Mouse (Mus musculus) liver, postnatal 0 days (tissue): Measurements from ENCODE around the gene Gm21992. TPM values are rescaled to one million over a fixed set of nuclear protein-coding genes. Genes with fewer than 3 reads are reported as not detected.
"Not testable (repeated sequence)": the region's sequence is repeated elsewhere in the genome, so short reads cannot be mapped to it uniquely, and the experiment has no call there.

ENCODE experiments used
- ATAC-seq: fragments of 200-750 bp; cut with Nextera tagmentation; 2 replicates; pipeline ENCODE4 v1.8.0; 2017; ENCODE audit warnings: mild to moderate bottlenecking, moderate library complexity
- DNase-seq: peaks from one replicate; pipeline ENCODE4 v3.0.0-alpha.2; 2016
- H3K27ac ChIP-seq: fragments of 300-500 bp; sonication (generic); 2 replicates; pipeline ENCODE4 v1.5.1; 2014; ENCODE audit warnings: antibody characterized with exemption, moderate library complexity, mild to moderate bottlenecking, low read depth
- H3K27me3 ChIP-seq: fragments of 300-500 bp; sonication (generic); 2 replicates; pipeline ENCODE4 v1.6.1; 2014; ENCODE audit warnings: low read length, control low read depth, mixed read lengths; ENCODE audit not compliant: insufficient read depth
- H3K36me3 ChIP-seq: fragments of 300-500 bp; sonication (generic); replicated peaks from 2 replicates; pipeline ENCODE4 v1.6.1; 2014; ENCODE audit warnings: mild to moderate bottlenecking, control low read depth, low read length, moderate library complexity, mixed read lengths; ENCODE audit not compliant: insufficient read depth
- H3K4me1 ChIP-seq: fragments of 300-500 bp; sonication (generic); 2 replicates; pipeline ENCODE4 v1.6.1; 2014; ENCODE audit warnings: antibody characterized with exemption, mild to moderate bottlenecking, control low read depth; ENCODE audit not compliant: insufficient read depth
- H3K4me2 ChIP-seq: fragments of 300-500 bp; sonication (generic); 2 replicates; pipeline ENCODE4 v1.6.1; 2014; ENCODE audit warnings: low read depth, mild to moderate bottlenecking, low read length, moderate library complexity, mixed read lengths
- H3K4me3 ChIP-seq: fragments of 300-500 bp; sonication (generic); 2 replicates; pipeline ENCODE4 v1.5.1; 2014; ENCODE audit warnings: low read depth, low read length
- H3K9ac ChIP-seq: fragments of 300-500 bp; sonication (generic); replicated peaks from 2 replicates; pipeline ENCODE4 v1.6.1; 2014; ENCODE audit warnings: mild to moderate bottlenecking, moderate library complexity
- H3K9me3 ChIP-seq: fragments of 300-500 bp; sonication (generic); 2 replicates; pipeline ENCODE4 v1.6.1; 2016; ENCODE audit warnings: mild to moderate bottlenecking, control low read depth, low read length, mixed read lengths
- CTCF ChIP-seq: sonication (generic); IDR thresholded peaks from 2 replicates; pipeline ENCODE4 v1.5.1; 2016; ENCODE audit warnings: antibody characterized with exemption, low read depth
- EP300 ChIP-seq: IDR thresholded peaks from 2 replicates; pipeline ENCODE4 v1.6.1; 2016; ENCODE audit warnings: antibody characterized with exemption, low read depth, mild to moderate bottlenecking
- WGBS: fragments of 180-500 bp; shearing (Covaris S2); extraction: QIAGEN DNeasy Blood & Tissue Kit; methylation state at CpG from one replicate; pipeline ENCODE4 v1.1.7; 2014; ENCODE audit not compliant: insufficient replicate concordance; 5-methylcytosine and 5-hydroxymethylcytosine counted together
- polyA plus RNA-seq: library from polyadenylated mRNA; unstranded; fragments of >200 nt; fragmentation: Nextera tagmentation; extraction: Ambion mirVana; gene quantifications from 2 replicates; pipeline ENCODE4 v1.2.1, GENCODE M21; 2015

Gene Gm21992
- polyA plus RNA-seq, 1 experiment from 2014 or later, result 13.1 TPM

- Histone ChIP-seq H3K9ac (no peak overlapping the region), H3K4me3 (no peak overlapping the region), H3K4me2 (no peak overlapping the region), H3K27ac (no peak overlapping the region), H3K9me3 (no peaks in the 10 kb centered on the region), H3K27me3 (no peaks in the 10 kb centered on the region), H3K36me3 (peaks cover 25% of the 10 kb centered on the region), H3K4me1 (no peaks in the 10 kb centered on the region)
- WGBS, result 71% methylated on average over 16 of the region's 16 CpGs
- ATAC-seq, result peak; percentile 50; the same call in 1 of the 2 replicates
- DNase-seq, result no peak
- TF ChIP-seq CTCF (no peak), EP300 (no peak)
These were observed 17.2 kb upstream of the Gm21992 start for GRCm38 (mm10) chr19:4828444-4829114.

GRCm38 (mm10) chr19:4820678-4821303 is 9.4 kb upstream of the Gm21992 start:
- Histone ChIP-seq H3K27ac (peak overlapping the region; percentile 61), H3K36me3 (peaks cover 6% of the 10 kb centered on the region), H3K4me3 (no peak overlapping the region), H3K4me2 (peak overlapping the region; percentile 9; the same call in 1 of the 2 replicates), H3K9ac (no peak overlapping the region), H3K9me3 (0 out of 2 replicates have a peak, but pooled peaks cover under 1% of the 10 kb centered on the region), H3K4me1 (peaks cover 3% of the 10 kb centered on the region; the same call in 1 of the 2 replicates), H3K27me3 (no peaks in the 10 kb centered on the region)
- ATAC-seq, result peak; percentile 76
- WGBS, result 68% methylated on average over 5 of the region's 5 CpGs
- DNase-seq, result peak; percentile 69
- TF ChIP-seq EP300 (no peak), CTCF (peak; percentile 40)

DNA sequence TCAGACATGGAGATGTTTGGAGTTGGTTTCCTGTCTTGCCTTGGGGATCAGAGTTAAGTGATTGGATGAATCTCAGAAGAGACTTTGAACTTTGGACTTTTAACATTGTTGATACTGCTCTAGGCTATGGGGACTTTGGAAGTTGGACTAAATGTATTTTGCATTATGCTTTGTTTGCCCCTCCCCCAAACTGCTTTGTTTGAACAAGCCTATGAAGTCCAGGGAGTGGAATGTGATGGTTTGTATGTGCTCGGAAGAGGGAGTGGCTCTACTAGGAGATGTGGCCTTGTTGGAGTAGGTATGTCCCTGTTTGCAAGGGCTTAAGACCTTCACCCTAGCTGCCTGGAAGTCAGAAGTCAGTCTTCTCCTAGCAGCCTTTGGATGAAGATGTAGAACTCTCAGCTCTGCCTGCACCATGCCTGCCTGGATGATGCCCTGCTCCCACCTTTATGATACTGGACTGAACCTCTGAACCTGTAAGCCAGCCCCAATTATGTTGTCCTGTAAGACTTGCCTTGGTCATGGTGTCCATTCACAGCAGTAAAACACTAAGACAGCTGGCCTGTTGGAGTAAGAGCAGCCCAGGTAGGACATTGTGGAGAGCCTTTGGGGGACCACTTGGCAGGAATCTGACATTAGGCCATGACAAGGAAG is 5.9 kb upstream of the Gm21992 start:
- peak; percentile 87 for ATAC-seq
- Histone ChIP-seq H3K27me3 (no peaks in the 10 kb centered on the region), H3K27ac (peak overlapping the region; percentile 59; the same call in 1 of the 2 replicates), H3K4me3 (no peak overlapping the region), H3K9ac (no peak overlapping the region), H3K4me2 (no peak overlapping the region), H3K9me3 (0 out of 2 replicates have a peak, but pooled peaks cover 4% of the 10 kb centered on the region), H3K36me3 (no peaks in the 10 kb centered on the region), H3K4me1 (peaks cover 3% of the 10 kb centered on the region)
- DNase-seq, result no peak
- TF ChIP-seq CTCF, result no peak
- TF ChIP-seq EP300, result no peak
- 44% methylated on average over 1 of the region's 1 CpGs for WGBS

DNA sequence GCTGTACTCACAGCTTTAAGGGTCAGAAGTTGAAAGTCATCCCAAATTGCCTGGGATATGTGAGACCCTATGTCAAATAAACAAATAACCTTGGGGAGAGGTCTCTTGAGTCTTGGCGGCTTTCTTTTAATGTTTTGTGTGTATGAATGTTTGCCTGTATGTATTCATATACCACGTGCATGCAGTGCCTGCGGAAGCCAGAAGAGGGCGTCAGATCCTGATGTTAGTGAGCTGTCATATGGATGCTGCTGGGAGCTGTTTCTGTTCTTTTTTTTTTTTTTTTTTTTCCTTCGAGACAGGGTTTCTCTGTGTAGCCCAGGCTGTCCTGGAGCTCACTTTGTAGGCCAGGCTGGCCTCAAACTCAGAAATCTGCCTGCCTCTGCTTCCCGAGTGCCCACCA is 1.6 kb upstream of the Gm21992 start:
- peaks cover 1% of the 10 kb centered on the region; the same call in 1 of the 2 replicates for H3K36me3 ChIP-seq
- no peak overlapping the region for H3K4me2 ChIP-seq
- no peak for ATAC-seq
- no peaks in the 10 kb centered on the region for H3K27me3 ChIP-seq
- H3K4me3 ChIP-seq, result no peak overlapping the region
- H3K27ac ChIP-seq, result no peak overlapping the region
- H3K4me1 ChIP-seq, result peaks cover 19% of the 10 kb centered on the region
- H3K9ac ChIP-seq, result no peak overlapping the region
- 0 out of 2 replicates have a peak, but pooled peaks cover 4% of the 10 kb centered on the region for H3K9me3 ChIP-seq
- WGBS, result 81% methylated on average over 5 of the region's 6 CpGs
- peak; percentile 62 for DNase-seq
- peak; percentile 55 for TF ChIP-seq CTCF
- no peak for TF ChIP-seq EP300

GRCm38 (mm10) chr19:4812334-4812949 is 1.0 kb upstream of the Gm21992 start:
- DNase-seq, H3K9me3 ChIP-seq, H3K36me3 ChIP-seq, ATAC-seq, H3K27me3 ChIP-seq: not testable (repeated sequence)
- peak overlapping the region; percentile 86 for H3K4me2 ChIP-seq
- WGBS, result 75% methylated on average over 8 of the region's 8 CpGs
- peak overlapping the region; percentile 74 for H3K4me3 ChIP-seq
- TF ChIP-seq CTCF, result peak; percentile 43
- H3K4me1 ChIP-seq, result peaks cover 24% of the 10 kb centered on the region
- H3K9ac ChIP-seq, result peak overlapping the region; percentile 76
- peak overlapping the region; percentile 96 for H3K27ac ChIP-seq

DNA sequence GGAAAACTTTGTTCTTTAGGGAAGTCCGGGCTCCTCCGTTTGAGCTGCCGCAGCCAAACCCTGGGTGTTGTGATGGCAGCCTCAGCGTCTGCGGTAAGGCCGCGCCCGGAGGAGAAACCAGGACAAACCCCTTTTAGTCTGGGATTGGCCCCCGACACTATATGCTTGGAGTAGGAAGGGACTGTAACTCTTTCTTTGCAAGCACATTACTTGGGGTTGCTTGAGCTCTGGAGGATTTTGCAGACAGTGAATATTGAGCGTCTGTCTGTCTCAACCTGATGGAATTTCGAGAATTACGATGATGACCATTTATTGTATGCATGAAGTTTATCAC is 464 bp upstream of the Gm21992 start:
- Histone ChIP-seq H3K36me3 (peaks cover 7% of the 10 kb centered on the region), H3K9me3 (0 out of 2 replicates have a peak, but pooled peaks cover 4% of the 10 kb centered on the region), H3K4me3 (peak overlapping the region; percentile 74), H3K4me2 (peak overlapping the region; percentile 86), H3K9ac (peak overlapping the region; percentile 76), H3K4me1 (peaks cover 24% of the 10 kb centered on the region), H3K27ac (peak overlapping the region; percentile 96), H3K27me3 (no peaks in the 10 kb centered on the region)
- DNase-seq (no peak), ATAC-seq (peak; percentile 10; the same call in 1 of the 2 replicates)
- no peak for TF ChIP-seq EP300
- no peak for TF ChIP-seq CTCF
- WGBS, result 2% methylated on average over 12 of the region's 12 CpGs
